Mouse (Mus musculus) kidney, embryonic 15.5 days (tissue): ENCODE results near the gene C2cd5. TPM values are rescaled to one million over a fixed set of nuclear protein-coding genes. Genes with fewer than 3 reads are reported as not detected.
A peak's percentile ranks its signal among the peaks of the same experiment; 100 is the strongest.

Source experiments
- ATAC-seq: fragments of 200-750 bp; cut with Nextera tagmentation; replicated peaks from 2 replicates; pipeline ENCODE4 v1.8.0; 2017; ENCODE audit warnings: moderate TSS enrichment; ENCODE audit not compliant: low FRiP score
- H3K27ac ChIP-seq: fragments of 300-500 bp; sonication (generic); 2 replicates; pipeline ENCODE4 v1.5.1; 2015; ENCODE audit warnings: mild to moderate bottlenecking, inconsistent platforms
- H3K27me3 ChIP-seq: fragments of 300-500 bp; sonication (generic); 2 replicates; pipeline ENCODE4 v1.6.1; 2015; ENCODE audit warnings: inconsistent platforms
- H3K36me3 ChIP-seq: fragments of 300-500 bp; sonication (generic); 2 replicates; pipeline ENCODE4 v1.6.1; 2015; ENCODE audit warnings: inconsistent platforms
- H3K4me1 ChIP-seq: fragments of 300-500 bp; sonication (generic); 2 replicates; pipeline ENCODE4 v1.6.1; 2015; ENCODE audit warnings: inconsistent platforms
- H3K4me2 ChIP-seq: fragments of 300-500 bp; sonication (generic); 2 replicates; pipeline ENCODE4 v1.6.1; 2015; ENCODE audit warnings: moderate library complexity, mild to moderate bottlenecking, inconsistent platforms
- H3K4me3 ChIP-seq: fragments of 300-500 bp; sonication (generic); replicated peaks from 2 replicates; pipeline ENCODE4 v1.5.1; 2015; ENCODE audit warnings: mild to moderate bottlenecking, inconsistent platforms
- H3K9ac ChIP-seq: fragments of 300-500 bp; sonication (generic); 2 replicates; pipeline ENCODE4 v1.6.1; 2015; ENCODE audit warnings: mild to moderate bottlenecking, inconsistent platforms
- H3K9me3 ChIP-seq: fragments of 300-500 bp; sonication (generic); replicated peaks from 2 replicates; pipeline ENCODE4 v1.6.1; 2016; ENCODE audit warnings: inconsistent platforms
- WGBS: fragments of 180-500 bp; shearing (Covaris S2); methylation state at CpG from one replicate; pipeline ENCODE4 v1.1.7; 2015; ENCODE audit warnings: mixed read lengths; 5-methylcytosine and 5-hydroxymethylcytosine counted together
- polyA plus RNA-seq: library from polyadenylated mRNA; unstranded; fragments of >200 nt; fragmentation: Nextera tagmentation; extraction: Ambion mirVana; gene quantifications from 2 replicates; pipeline ENCODE4 v1.2.1, GENCODE M21; 2015

Gene C2cd5
- polyA plus RNA-seq, 1 experiment from 2014 or later, result 34.3 TPM

GRCm38 (mm10) chr6:142962881-142963280, 137.1 kb downstream of the C2cd5 start:
- ATAC-seq, result no peak
- WGBS, result 82% methylated on average over 14 of the region's 14 CpGs
- Histone ChIP-seq H3K4me2 (peak overlapping the region; percentile 98), H3K4me1 (peaks cover 16% of the 10 kb centered on the region), H3K27me3 (peaks cover 15% of the 10 kb centered on the region), H3K36me3 (no peaks in the 10 kb centered on the region), H3K4me3 (peak overlapping the region; percentile 65), H3K27ac (no peak overlapping the region), H3K9me3 (no peaks in the 10 kb centered on the region), H3K9ac (no peak overlapping the region)

- 64% methylated on average over 10 of the region's 10 CpGs for WGBS
- H3K27ac ChIP-seq, result no peak overlapping the region
- peak overlapping the region; percentile 98 for H3K4me2 ChIP-seq
- H3K4me3 ChIP-seq, result peak overlapping the region; percentile 65
- H3K36me3 ChIP-seq, result no peaks in the 10 kb centered on the region
- H3K9me3 ChIP-seq, result no peaks in the 10 kb centered on the region
- no peak overlapping the region for H3K9ac ChIP-seq
- ATAC-seq, result no peak
- H3K27me3 ChIP-seq, result peaks cover 15% of the 10 kb centered on the region
- H3K4me1 ChIP-seq, result peaks cover 16% of the 10 kb centered on the region
Measured at GRCm38 (mm10) chr6:142962476-142962875, 137.5 kb downstream of the C2cd5 start.

- 0 out of 2 replicates have a peak overlapping the region, but pooled peaks have one; percentile 65 for H3K4me3 ChIP-seq
- peak overlapping the region; percentile 98 for H3K4me2 ChIP-seq
Measured at GRCm38 (mm10) chr6:142961721-142962455, 138.1 kb downstream of the C2cd5 start.

More at GRCm38 (mm10) chr6:142961721-142962455, 138.1 kb downstream of the C2cd5 start:
- Histone ChIP-seq H3K4me1 (peaks cover 16% of the 10 kb centered on the region), H3K9me3 (no peaks in the 10 kb centered on the region), H3K9ac (no peak overlapping the region), H3K36me3 (no peaks in the 10 kb centered on the region), H3K27me3 (peaks cover 15% of the 10 kb centered on the region), H3K27ac (no peak overlapping the region)
- ATAC-seq, result no peak
- WGBS, result 81% methylated on average over 9 of the region's 9 CpGs

Other genes starting within 250 kb of the C2cd5 start
- gene St8sia1, start 135.7 kb downstream of the C2cd5 start, polyA plus RNA-seq, result 3.0 and 3.1 TPM in 2 replicates
- 26.4 and 28.2 TPM in 2 replicates for gene Etnk1, start 67.1 kb upstream of the C2cd5 start, polyA plus RNA-seq